Mouse (Mus musculus) myocyte (in vitro differentiated cells): ENCODE results near the gene 4930503B20Rik. TPM values are rescaled to one million over a fixed set of nuclear protein-coding genes. Genes with fewer than 3 reads are reported as not detected.

Experiments
- H3K27me3 ChIP-seq: one replicate; pipeline ENCODE4 v1.6.1; 2011; ENCODE audit not compliant: control insufficient read depth, insufficient read depth, insufficient read length
- H3K36me3 ChIP-seq: one replicate; pipeline ENCODE4 v1.6.1; 2011; ENCODE audit not compliant: control insufficient read depth, insufficient read depth
- H3K4me2 ChIP-seq: one replicate; pipeline ENCODE4 v1.6.1; 2011; ENCODE audit warnings: low read depth, control low read depth
- H3K4me3 ChIP-seq: one replicate; pipeline ENCODE4 v1.5.1; 2011; ENCODE audit warnings: mild to moderate bottlenecking, control low read depth, moderate library complexity
- H3K79me2 ChIP-seq: one replicate; pipeline ENCODE4 v1.6.1; 2011; ENCODE audit not compliant: control insufficient read depth, insufficient read depth
- H3ac ChIP-seq: one replicate; pipeline ENCODE4 v1.6.1; 2011; ENCODE audit not compliant: control insufficient read depth, insufficient read length
- CEBPB ChIP-seq: IDR thresholded peaks from 2 replicates; pipeline ENCODE4 v1.6.1; 2011; ENCODE audit warnings: mild to moderate bottlenecking, moderate library complexity; ENCODE audit not compliant: poor library complexity, insufficient read depth, severe bottlenecking
- E2F4 ChIP-seq: IDR thresholded peaks from one replicate; pipeline ENCODE4 v1.6.1; 2011; ENCODE audit warnings: mild to moderate bottlenecking, control low read depth, moderate library complexity; ENCODE audit not compliant: insufficient read depth
- MAX ChIP-seq: IDR thresholded peaks from one replicate; pipeline ENCODE4 v1.6.1; 2011; ENCODE audit warnings: low read depth, mild to moderate bottlenecking, control low read depth
- MYOD1 ChIP-seq, 3 experiments: IDR thresholded peaks; one replicate each; pipeline ENCODE4 v1.6.1; 2011; ENCODE audit warnings: control low read depth in 2 of 3, low read depth in 2 of 3, mild to moderate bottlenecking in 2 of 3, moderate library complexity in 1 of 3; ENCODE audit not compliant: insufficient read length in 2 of 3, control insufficient read depth in 1 of 3
- MYOG ChIP-seq, 3 experiments: IDR thresholded peaks; one replicate each; pipeline ENCODE4 v1.6.1; 2011; ENCODE audit warnings: control low read depth in 2 of 3, low read depth in 2 of 3, mild to moderate bottlenecking in 2 of 3; ENCODE audit not compliant: insufficient read length in 2 of 3, control insufficient read depth in 1 of 3, insufficient read depth in 1 of 3
- POLR2A ChIP-seq: IDR thresholded peaks from one replicate; pipeline ENCODE4 v1.6.1; 2011; ENCODE audit warnings: low read depth, mild to moderate bottlenecking, control low read depth, moderate library complexity; ENCODE audit not compliant: insufficient read length
- POLR2AphosphoS2 ChIP-seq: IDR thresholded peaks from one replicate; pipeline ENCODE4 v1.6.1; 2011; ENCODE audit warnings: low read depth, control low read depth; ENCODE audit not compliant: insufficient read length
- REST ChIP-seq: IDR thresholded peaks from one replicate; pipeline ENCODE4 v1.6.1; 2011; ENCODE audit warnings: mild to moderate bottlenecking, control low read depth, moderate library complexity; ENCODE audit not compliant: insufficient read depth, insufficient read length
- SRF ChIP-seq: IDR thresholded peaks from one replicate; pipeline ENCODE4 v1.6.1; 2011; ENCODE audit warnings: low read depth; ENCODE audit not compliant: control insufficient read depth, insufficient read length
- TCF12 ChIP-seq: IDR thresholded peaks from one replicate; pipeline ENCODE4 v1.6.1; 2011; ENCODE audit warnings: mild to moderate bottlenecking, control low read depth; ENCODE audit not compliant: poor library complexity, insufficient read depth, severe bottlenecking
- TCF3 ChIP-seq: IDR thresholded peaks from one replicate; pipeline ENCODE4 v1.6.1; 2011; ENCODE audit warnings: low read depth, control low read depth; ENCODE audit not compliant: insufficient read length
- USF1 ChIP-seq: IDR thresholded peaks from one replicate; pipeline ENCODE4 v1.6.1; 2011; ENCODE audit warnings: low read depth, mild to moderate bottlenecking, control low read depth, moderate library complexity
- polyA plus RNA-seq: library from polyadenylated mRNA; unstranded; fragments of >200 nt; fragmentation: generic; extraction: Trizol; gene quantifications from one replicate; pipeline ENCODE4 v1.2.1, GENCODE M21; 2012; ENCODE audit warnings: missing spikeins

The 4930503B20Rik gene
- not detected for polyA plus RNA-seq

GRCm38 (mm10) chr3:146651217-146651616, at the start of gene 4930503B20Rik:
Gene 4930503B20Rik, minus strand, starts transcription at chr3:146651317.
- H3K36me3 ChIP-seq, result no peaks in the 10 kb centered on the region
- no peak within 1 kb of the TSS for H3K4me3 ChIP-seq
- no peaks in the 10 kb centered on the region for H3K79me2 ChIP-seq
- no peak within 1 kb of the TSS for H3ac ChIP-seq
- TF ChIP-seq MAX (no peak), MYOD1 (IDR thresholded peaks at IDR 0.05; ENCODE audit: control insufficient read depth in 1 of 3, insufficient read length in 2 of 3, low read depth in 2 of 3) (no peak), TCF3 (no peak), MYOG (IDR thresholded peaks at IDR 0.05; ENCODE audit: control insufficient read depth in 1 of 3, insufficient read depth in 1 of 3, insufficient read length in 2 of 3, low read depth in 2 of 3) (no peak), E2F4 (no peak), POLR2A (no peak), SRF (no peak), CEBPB (no peak), POLR2AphosphoS2 (no peak), REST (no peak), USF1 (no peak), TCF12 (no peak)
- H3K27me3 ChIP-seq, result no peaks in the 10 kb centered on the region
- H3K4me2 ChIP-seq, result no peak within 1 kb of the TSS

GRCm38 (mm10) chr3:146700051-146700450, 48.9 kb upstream of the 4930503B20Rik start:
- H3K4me3 ChIP-seq, result no peak overlapping the region
- no peaks in the 10 kb centered on the region for H3K27me3 ChIP-seq
- H3K4me2 ChIP-seq, result no peak overlapping the region
- TF ChIP-seq E2F4 (no peak), REST (no peak), MYOG (IDR thresholded peaks at IDR 0.05; ENCODE audit: control insufficient read depth in 1 of 3, insufficient read depth in 1 of 3, insufficient read length in 2 of 3, low read depth in 2 of 3) (no peak), TCF3 (no peak), SRF (no peak), MYOD1 (IDR thresholded peaks at IDR 0.05; ENCODE audit: control insufficient read depth in 1 of 3, insufficient read length in 2 of 3, low read depth in 2 of 3) (no peak), USF1 (no peak), POLR2AphosphoS2 (no peak), POLR2A (no peak)
- H3K36me3 ChIP-seq, result no peaks in the 10 kb centered on the region
- no peaks in the 10 kb centered on the region for H3K79me2 ChIP-seq
- H3ac ChIP-seq, result no peak overlapping the region

- H3ac ChIP-seq, result no peak overlapping the region
- no peak for TF ChIP-seq TCF3
- TF ChIP-seq SRF, result no peak
- no peak for TF ChIP-seq POLR2A
- no peak for TF ChIP-seq MYOG (IDR thresholded peaks at IDR 0.05; ENCODE audit: control insufficient read depth in 1 of 3, insufficient read depth in 1 of 3, insufficient read length in 2 of 3, low read depth in 2 of 3)
- TF ChIP-seq MAX, result no peak
- TF ChIP-seq MYOD1 (IDR thresholded peaks at IDR 0.05; ENCODE audit: control insufficient read depth in 1 of 3, insufficient read length in 2 of 3, low read depth in 2 of 3), result no peak
- TF ChIP-seq POLR2AphosphoS2, result no peak
- no peak for TF ChIP-seq E2F4
- no peak for TF ChIP-seq REST
- TF ChIP-seq TCF12, result no peak
- no peak for TF ChIP-seq USF1
- TF ChIP-seq CEBPB, result no peak
- no peak overlapping the region for H3K4me2 ChIP-seq
- H3K4me3 ChIP-seq, result no peak overlapping the region
- no peaks in the 10 kb centered on the region for H3K27me3 ChIP-seq
- no peaks in the 10 kb centered on the region for H3K79me2 ChIP-seq
- no peaks in the 10 kb centered on the region for H3K36me3 ChIP-seq
These were observed 47.9 kb upstream of the 4930503B20Rik start for GRCm38 (mm10) chr3:146698982-146699381.

GRCm38 (mm10) chr3:146692547-146692946, 41.4 kb upstream of the 4930503B20Rik start:
- no peak overlapping the region for H3K4me3 ChIP-seq
- no peak overlapping the region for H3K4me2 ChIP-seq
- H3ac ChIP-seq, result no peak overlapping the region
- TF ChIP-seq MAX (no peak), REST (no peak), USF1 (no peak), E2F4 (no peak), POLR2A (no peak), TCF12 (no peak), TCF3 (no peak), POLR2AphosphoS2 (no peak), CEBPB (no peak), MYOG (IDR thresholded peaks at IDR 0.05; ENCODE audit: control insufficient read depth in 1 of 3, insufficient read depth in 1 of 3, insufficient read length in 2 of 3, low read depth in 2 of 3) (no peak), MYOD1 (IDR thresholded peaks at IDR 0.05; ENCODE audit: control insufficient read depth in 1 of 3, insufficient read length in 2 of 3, low read depth in 2 of 3) (no peak), SRF (no peak)
- H3K36me3 ChIP-seq, result no peaks in the 10 kb centered on the region
- H3K27me3 ChIP-seq, result no peaks in the 10 kb centered on the region
- H3K79me2 ChIP-seq, result no peaks in the 10 kb centered on the region

- Histone ChIP-seq H3K36me3 (no peaks in the 10 kb centered on the region), H3K79me2 (no peaks in the 10 kb centered on the region), H3K4me2 (no peak overlapping the region), H3ac (no peak overlapping the region), H3K27me3 (no peaks in the 10 kb centered on the region), H3K4me3 (no peak overlapping the region)
- TF ChIP-seq REST (no peak), MYOG (IDR thresholded peaks at IDR 0.05; ENCODE audit: control insufficient read depth in 1 of 3, insufficient read depth in 1 of 3, insufficient read length in 2 of 3, low read depth in 2 of 3) (no peak), MYOD1 (IDR thresholded peaks at IDR 0.05; ENCODE audit: control insufficient read depth in 1 of 3, insufficient read length in 2 of 3, low read depth in 2 of 3) (no peak), SRF (no peak)
These were observed 36.1 kb upstream of the 4930503B20Rik start for GRCm38 (mm10) chr3:146687121-146687725.
